Mouse (Mus musculus) 3T3-L1 (cell line): Measurements from ENCODE around the gene Cdcp2.
"Not testable (repeated sequence)": the region's sequence is repeated elsewhere in the genome, so short reads cannot be mapped to it uniquely, and the experiment has no call there.

ENCODE experiments used
- DNase-seq: peaks from one replicate; pipeline ENCODE4 v3.0.0-alpha.2; 2015; ENCODE audit warnings: low read depth, low spot score

Cdcp2 gene

GRCm38 (mm10) chr4:107091696-107092095 lies 5.0 kb upstream of the Cdcp2 start:
- no peak for DNase-seq

GRCm38 (mm10) chr4:107094484-107095187 lies 2.1 kb upstream of the Cdcp2 start:
- no peak for DNase-seq

- DNase-seq: no peak
Observed at GRCm38 (mm10) chr4:107096043-107096442, 648 bp upstream of the Cdcp2 start.

- DNase-seq: no peak
Observed at GRCm38 (mm10) chr4:107097871-107098270, 1.2 kb downstream of the Cdcp2 start.

GRCm38 (mm10) chr4:107098375-107098774 lies 1.7 kb downstream of the Cdcp2 start:
- DNase-seq: no peak

GRCm38 (mm10) chr4:107098791-107099525 lies 2.3 kb downstream of the Cdcp2 start:
- no peak for DNase-seq

- DNase-seq: no peak
Observed at GRCm38 (mm10) chr4:107102220-107102619, 5.5 kb downstream of the Cdcp2 start.

GRCm38 (mm10) chr4:107106777-107107176 lies 10.1 kb downstream of the Cdcp2 start:
- DNase-seq: no peak

GRCm38 (mm10) chr4:107108291-107108731 lies 11.6 kb downstream of the Cdcp2 start:
- DNase-seq: no peak

GRCm38 (mm10) chr4:107109181-107109580 lies 12.5 kb downstream of the Cdcp2 start:
- not testable (repeated sequence) for DNase-seq

GRCm38 (mm10) chr4:107114278-107114677 lies 17.6 kb downstream of the Cdcp2 start:
- DNase-seq: no peak

GRCm38 (mm10) chr4:107117741-107118385 lies 21.2 kb downstream of the Cdcp2 start:
- DNase-seq: peak; percentile 12

- no peak for DNase-seq
Observed at GRCm38 (mm10) chr4:107119056-107119455, 22.4 kb downstream of the Cdcp2 start.

GRCm38 (mm10) chr4:107120676-107121075 lies 24.0 kb downstream of the Cdcp2 start:
- DNase-seq: no peak

- peak; percentile 12 for DNase-seq
Observed at GRCm38 (mm10) chr4:107121165-107121943, 24.7 kb downstream of the Cdcp2 start.

GRCm38 (mm10) chr4:107124376-107124775 lies 27.7 kb downstream of the Cdcp2 start:
- no peak for DNase-seq

- DNase-seq: peak; percentile 14
Observed at GRCm38 (mm10) chr4:107125101-107125500, 28.4 kb downstream of the Cdcp2 start.

- no peak for DNase-seq
Observed at GRCm38 (mm10) chr4:107126389-107126788, 29.7 kb downstream of the Cdcp2 start.

- no peak for DNase-seq
Observed at GRCm38 (mm10) chr4:107126891-107127524, 30.3 kb downstream of the Cdcp2 start.

GRCm38 (mm10) chr4:107127901-107128669 lies 31.4 kb downstream of the Cdcp2 start:
- no peak for DNase-seq
